Mouse (Mus musculus): ENCODE measurements at regions not wholly inside any gene's neighbourhood (a gene's known extent, or its start where the extent isn't known, plus 50 kb on each side); places are given as distances from the start of the nearest gene placed in this dataset.

DNA sequence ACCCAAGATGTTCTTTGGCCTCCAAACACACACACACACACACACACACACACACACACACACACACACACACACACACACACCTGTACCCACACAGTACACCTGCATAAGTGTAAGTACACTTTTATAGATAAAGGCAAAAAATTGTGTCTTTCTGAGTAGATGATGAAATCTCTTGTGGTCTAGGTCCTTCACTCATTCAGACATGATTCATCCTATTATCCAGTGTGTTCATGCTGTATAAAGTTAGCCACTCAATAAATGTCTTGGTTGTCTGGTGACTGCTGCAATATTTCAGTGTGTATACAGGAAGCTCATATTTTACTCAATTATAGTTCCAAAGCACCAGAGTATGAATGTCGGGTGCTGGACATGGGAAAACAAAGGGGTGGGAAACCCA, 131.5 kb upstream of the Gm21897 start:
- TF ChIP-seq CTCF (IDR thresholded peaks at IDR 0.05; ENCODE audit: borderline replicate concordance, insufficient read depth, low read depth, low read length) (no peak), POLR2A (IDR thresholded peaks at IDR 0.05; ENCODE audit: borderline replicate concordance, insufficient read depth, low read length) (no peak)
